Mouse (Mus musculus) liver, adult (tissue): ENCODE results near the gene Klhl8.

Source experiments
- GATA4 ChIP-seq: IDR thresholded peaks from 2 replicates; pipeline ENCODE4 v1.6.1; 2014; ENCODE audit warnings: mild to moderate bottlenecking, low read length; ENCODE audit not compliant: insufficient replicate concordance

Klhl8 gene

DNA sequence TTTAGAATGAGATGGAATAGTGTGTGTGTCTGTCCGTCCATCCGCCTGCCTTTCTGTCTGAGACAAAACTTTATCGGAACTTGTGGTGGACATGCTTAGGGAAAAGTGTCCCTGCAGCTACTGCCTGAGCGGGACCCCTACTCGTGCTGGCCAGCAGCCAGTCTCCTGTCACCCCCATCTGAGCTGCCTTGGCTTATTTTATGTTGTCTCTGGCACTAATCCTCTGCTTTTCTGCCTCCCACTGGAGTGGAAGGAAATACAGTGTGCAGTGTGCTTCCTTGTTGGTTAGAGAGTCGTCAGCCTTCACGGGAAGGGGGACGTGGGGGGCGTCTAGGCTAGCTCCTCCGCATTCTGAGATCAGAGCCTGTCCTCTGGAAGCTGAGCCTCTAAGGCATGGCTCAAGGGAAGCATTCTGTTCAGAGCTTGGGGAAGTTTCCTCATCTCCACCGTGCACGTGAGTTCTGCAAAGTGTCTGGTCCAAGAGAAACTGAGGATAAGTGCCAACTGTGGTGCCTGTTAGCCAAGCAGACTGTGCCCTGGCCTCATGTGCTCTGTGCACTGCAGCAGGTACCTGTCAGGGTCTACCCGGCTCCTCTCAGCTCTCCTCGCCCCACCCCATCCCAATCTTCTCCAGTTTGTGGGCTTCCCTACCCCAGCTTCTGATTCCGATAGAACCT is 75.5 kb downstream of the Klhl8 start:
- TF ChIP-seq GATA4: no peak

DNA sequence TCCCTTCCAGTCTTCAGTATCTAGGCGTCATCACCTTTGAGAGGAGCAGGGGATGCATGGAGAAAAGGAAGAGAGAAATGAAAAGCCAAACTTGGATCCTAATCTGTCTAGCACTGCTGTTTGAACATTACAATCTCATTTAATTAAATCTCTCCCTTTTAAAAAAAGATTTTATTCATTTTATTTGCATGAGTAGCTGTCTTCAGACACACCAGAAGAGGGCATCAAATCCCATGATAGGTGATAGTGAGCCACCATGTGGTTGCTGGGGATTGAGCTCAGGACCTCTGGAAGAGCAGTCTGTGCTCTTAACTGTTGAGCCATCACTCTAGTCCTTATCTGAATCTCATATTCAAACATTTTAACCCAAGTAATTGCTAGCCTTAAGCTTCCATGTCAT is 80.2 kb downstream of the Klhl8 start:
- no peak for TF ChIP-seq GATA4

DNA sequence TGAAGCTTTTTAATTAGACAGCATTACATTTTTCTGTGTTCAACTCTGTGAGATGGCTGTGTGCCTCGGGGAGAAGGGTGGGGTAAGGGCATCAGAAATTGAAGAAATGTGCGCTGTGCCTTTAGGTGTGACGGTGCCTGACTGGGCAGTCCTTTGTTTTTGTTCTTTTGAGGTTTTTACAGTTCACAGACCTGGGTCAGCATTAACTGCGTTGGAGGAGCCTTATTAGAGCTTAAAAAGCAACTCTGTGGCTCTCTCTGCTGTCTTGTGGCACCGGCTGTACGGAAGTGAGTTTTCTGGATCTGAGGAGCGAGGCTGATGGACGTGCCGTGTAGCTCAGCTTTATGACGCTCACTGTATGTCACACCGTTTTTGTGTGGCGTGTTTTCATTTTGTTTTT is 81.9 kb downstream of the Klhl8 start:
- TF ChIP-seq GATA4: no peak

DNA sequence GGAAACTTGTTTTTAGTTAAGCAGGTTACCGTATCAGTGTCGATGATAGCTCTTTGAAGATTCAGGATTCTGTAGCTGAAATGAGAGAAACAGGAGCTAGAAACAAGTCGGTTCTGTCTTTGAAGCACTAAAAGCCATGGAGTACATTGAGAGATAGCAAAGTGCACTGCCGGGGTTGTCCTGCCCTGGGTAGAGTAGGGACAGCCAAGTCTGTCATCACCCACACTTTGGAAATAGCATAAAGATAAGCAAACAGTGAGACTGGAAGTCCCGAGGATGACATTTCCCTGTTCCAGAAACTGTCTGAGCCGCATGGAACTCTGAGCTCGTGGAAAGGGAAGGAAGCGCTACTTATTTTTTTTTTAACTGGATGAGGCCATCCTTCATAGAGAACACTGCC is 82.3 kb downstream of the Klhl8 start:
- peak; percentile 96; the same call in 1 of the 2 replicates for TF ChIP-seq GATA4

DNA sequence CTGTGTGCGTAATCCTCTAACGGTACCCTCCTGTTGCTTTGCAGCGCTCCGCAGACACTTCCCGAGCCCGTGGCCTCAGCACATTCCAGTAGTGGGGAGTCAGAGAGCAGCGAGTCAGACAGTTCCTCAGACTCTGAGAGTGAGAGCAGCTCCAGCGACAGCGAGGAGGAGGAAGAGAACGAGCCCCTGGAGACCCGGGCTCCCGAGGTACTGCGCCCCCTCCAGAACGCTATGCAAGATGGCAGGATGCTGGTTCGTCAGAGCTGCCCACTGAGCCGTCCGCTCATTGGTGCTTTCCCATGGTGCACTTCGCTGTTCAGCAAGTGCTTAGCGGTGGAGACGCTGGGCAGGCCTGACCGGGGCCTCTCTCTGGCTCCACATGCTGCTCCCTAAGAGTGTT is 82.8 kb downstream of the Klhl8 start:
- TF ChIP-seq GATA4: no peak

DNA sequence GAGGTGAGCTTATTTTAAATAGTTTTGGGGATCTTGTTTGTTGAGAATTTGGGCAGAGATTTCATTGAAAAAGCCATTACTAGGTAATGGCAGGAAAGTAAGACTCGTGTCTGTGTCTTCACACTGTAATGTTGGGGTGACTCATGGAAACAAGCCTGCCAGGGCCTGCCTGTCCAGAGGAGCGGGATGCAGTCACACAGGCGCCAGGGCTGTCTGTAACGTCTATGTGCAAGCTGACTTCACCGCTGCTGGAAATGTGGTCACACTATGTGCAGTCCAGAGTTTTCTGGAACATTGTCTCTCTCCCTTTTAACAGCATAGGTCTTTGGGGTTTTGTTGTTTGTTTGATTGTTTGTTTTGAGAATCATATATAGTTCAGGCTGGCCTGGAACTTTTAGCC is 88.1 kb downstream of the Klhl8 start:
- no peak for TF ChIP-seq GATA4

DNA sequence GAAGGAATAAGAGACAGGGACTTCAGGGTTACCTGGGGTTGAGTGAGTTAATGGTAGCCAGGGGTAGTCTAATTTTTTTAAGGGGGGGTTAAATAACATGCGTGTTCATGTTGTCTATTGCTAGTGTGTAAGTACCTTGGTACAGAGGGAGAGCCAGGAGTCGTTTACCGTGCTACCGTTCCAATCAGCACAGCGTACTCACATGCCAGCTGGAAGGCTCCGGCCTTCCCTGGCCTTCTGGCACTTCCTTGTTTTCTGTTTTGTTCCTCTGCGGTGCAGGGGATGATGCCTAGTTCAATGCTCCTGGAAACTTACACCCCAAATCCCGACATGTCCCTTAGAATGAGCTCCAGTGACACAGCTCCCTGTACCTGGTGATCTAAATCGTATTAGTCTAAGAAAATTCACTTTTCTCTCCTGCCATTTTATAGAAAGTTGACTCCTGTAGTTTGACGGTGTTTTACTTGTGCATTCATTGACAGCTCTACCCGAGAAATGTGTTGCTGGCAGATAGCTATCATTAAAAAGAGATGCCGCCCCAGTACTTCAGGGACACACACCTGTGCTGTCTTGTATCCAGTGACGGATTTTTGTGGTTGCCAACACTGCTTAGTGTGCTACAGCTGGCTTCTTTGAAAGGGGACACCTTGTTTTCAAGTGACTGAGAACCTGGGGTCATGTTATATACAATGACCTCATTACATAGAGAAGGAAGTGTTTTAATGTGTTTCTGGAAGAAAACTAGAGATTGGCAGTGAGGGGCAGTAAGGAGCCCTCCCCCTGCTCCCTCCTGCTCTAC is 89.4 kb downstream of the Klhl8 start:
- no peak for TF ChIP-seq GATA4

DNA sequence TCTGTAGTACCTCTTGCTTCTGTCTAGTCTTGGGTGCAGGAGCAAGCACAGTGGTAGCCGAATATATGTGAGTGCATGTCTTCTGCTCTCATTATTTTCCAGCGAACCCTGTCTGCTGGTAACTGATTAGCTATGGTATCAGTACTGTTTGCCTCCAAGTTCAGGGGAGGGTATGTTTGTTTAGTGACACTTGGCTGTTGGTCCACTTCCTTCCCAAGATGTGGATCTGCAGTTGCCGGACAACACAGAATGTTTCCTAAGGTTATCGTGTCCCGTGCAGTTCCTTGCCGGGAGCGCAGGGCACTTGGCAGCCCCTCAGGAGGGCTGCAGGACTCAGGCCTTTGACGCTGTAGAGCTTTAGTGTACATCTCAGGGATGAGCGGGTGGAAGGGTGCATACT is 90.0 kb downstream of the Klhl8 start:
- TF ChIP-seq GATA4: peak; percentile 98

DNA sequence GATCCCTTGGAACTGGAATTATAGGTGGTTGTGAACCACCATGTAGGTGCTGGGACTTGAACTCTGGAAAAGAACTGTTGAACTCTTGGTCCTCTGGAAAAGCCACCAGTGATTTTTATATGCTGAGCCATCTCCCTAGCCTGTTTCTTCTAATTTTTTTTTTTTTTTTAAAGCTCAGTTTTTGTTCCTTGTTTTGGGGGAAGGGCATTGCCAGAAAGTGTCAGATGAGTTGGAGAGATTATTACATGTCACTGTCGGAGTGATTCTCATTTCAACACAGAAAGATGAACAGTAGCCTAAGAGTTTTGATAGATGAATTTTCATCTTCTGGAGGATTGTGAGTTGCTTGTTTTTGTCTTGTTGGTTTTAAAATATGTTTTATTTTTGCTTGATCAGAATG is 91.4 kb downstream of the Klhl8 start:
- TF ChIP-seq GATA4: no peak

DNA sequence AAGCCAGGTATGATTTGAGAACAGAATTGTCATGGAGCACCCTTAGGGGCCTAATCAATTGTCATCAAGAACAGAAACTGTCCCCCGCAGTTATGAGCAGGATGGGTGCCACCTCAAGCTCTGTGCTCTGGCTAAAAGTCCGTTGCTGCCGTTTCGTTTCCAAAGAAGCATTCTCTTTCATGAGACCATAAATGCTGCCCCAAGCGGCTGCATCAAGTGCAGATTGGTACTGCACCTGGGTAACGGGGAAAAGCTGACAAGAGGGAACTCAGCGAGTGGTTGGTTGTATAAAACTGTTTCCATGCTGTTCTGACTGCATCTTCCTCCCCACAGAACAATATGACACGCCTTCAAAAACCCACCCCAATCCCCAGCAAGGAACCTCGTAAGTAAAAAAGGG is 92.5 kb downstream of the Klhl8 start:
- no peak for TF ChIP-seq GATA4

DNA sequence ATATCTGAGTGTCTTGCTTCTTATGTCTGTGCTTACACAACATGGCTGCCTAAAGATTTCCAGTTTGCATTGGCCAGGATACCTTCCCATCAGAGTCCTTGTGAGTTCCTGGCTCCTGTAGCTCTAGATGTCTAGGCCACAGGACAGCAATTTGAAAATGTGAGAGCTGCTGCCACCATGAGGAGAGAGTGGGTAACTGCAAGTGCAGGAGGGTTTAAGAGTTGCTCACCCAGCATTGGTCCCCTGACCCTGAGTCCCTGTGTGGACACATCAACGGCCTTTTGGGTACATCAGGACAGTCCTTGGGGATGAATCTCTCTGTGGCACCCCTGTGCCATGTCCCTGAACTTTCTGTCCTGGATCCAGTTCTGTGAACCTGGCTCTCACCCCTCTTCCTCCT is 93.3 kb downstream of the Klhl8 start:
- no peak for TF ChIP-seq GATA4

DNA sequence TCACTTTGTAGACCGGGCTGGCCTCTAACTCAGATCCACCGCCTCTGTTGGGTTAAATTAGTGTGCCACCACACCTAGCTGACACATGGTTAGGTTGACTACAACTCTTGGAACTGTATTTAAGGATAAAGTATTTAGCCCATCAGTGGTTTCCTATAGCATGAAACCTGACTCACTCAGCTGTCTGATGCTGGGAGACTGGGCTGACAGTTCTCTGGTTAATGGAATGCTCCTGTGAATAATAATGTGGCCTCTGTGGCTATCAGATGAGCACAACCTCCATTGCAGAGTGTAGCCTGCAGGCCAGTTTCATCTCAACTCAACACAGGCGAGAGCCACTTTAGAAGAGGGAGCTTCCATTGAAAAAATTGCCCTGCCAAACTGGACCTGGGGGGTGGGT is 94.3 kb downstream of the Klhl8 start:
- TF ChIP-seq GATA4: no peak

DNA sequence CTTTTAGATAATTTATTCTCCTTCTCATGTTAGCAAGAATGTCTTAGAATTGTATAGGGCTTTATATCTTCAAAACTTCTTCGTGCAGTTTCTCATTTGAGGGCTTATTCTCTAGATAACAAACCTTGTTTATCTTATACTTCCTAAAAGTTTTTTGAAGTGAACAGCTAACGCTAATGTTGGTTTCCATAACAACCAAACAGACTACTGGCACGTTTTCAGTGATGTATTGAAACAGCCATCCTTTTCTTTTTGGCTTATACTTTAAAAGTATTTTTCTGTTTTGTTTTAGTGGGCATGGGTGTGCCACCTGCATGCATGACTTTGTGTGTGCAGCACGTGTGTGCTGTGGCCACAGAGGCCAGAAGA is 95.8 kb downstream of the Klhl8 start:
- TF ChIP-seq GATA4: no peak

DNA sequence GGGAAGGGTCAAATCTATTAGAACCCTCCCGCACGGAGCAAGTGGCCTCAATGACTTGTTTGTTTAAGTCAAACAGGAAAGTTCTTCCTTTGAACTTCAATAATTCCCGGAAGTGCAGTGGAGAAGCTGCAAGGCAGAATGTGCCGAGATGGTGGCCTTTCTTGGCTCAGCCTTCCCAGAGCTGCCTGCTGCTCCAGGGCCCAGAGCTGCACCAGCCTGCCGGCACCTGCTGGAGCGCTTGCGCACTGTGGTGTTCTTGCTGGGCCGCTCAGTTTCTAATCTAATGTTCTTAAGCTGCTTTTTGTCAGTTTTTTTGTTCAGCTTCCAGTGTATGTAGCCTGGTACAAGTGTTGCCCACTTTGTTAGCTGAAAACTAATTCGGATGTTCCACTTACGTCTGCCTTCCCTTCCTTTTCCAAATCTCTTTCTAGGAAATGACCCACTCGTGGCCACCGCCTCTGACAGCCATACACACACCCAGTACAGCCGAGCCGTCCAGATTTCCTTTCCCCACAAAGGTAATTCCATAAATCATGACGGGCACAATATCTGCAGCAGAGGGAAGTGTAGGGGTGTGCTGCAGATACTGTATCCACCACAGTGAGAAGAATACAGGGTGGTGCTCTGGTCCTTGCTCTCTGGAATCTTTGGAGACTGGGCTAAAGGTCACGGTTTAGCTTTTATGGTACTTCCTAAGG is 96.4 kb downstream of the Klhl8 start:
- peak; percentile 46; the same call in 1 of the 2 replicates for TF ChIP-seq GATA4

DNA sequence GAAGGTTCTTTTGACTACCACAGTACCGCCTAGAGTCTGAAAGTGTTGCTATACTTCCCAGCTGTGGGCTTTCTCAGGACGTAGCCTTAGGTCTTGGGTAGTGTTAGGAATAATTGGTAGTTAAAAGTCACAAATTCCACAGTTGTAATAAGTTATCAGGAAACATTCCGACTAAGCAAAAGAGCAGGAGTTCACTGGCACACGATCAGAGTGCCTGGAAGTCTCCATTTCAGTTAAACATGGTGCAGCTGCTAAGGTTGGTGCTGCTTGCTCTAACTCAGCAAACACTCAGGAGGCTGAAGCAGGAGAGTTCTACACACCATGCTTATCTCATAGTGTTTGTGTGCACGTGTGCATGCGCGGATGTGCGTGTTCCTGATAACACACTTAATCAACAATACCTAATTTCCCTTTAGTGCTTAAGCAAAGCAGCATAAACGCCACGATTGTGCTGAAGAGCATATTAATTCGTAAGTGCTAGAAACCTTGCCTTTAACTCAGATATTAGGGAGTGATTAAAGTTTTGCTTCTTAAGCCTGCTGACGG is 97.0 kb downstream of the Klhl8 start:
- TF ChIP-seq GATA4: no peak

DNA sequence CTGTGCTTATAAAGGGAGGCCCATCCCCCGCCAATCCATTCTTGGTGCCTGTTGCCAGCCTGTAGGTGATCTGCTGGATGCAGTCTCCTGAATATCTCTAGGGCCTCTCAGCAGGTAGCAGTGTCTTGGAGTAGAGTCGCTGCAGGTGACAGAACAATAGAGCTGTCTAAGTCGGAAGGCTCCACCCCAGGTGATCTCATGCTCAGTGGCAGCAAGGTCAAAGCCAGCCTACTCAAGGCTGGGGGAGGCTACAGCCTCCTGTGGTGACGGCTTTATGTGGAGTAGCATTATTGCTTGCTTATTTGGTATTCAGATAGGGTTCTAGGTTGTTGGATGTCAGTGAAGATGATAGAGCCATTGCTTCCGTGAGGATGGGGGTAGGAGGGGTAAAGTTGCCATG is 97.8 kb downstream of the Klhl8 start:
- TF ChIP-seq GATA4: no peak
